Mouse (Mus musculus) layer of hippocampus, postnatal 25 days (tissue): ENCODE results near the gene Cdc123. TPM values are rescaled to one million over a fixed set of nuclear protein-coding genes. Genes with fewer than 3 reads are reported as not detected.

Experiments used
- total RNA-seq, 2 experiments: library from RNA; stranded (reverse); gene quantifications; 2 replicates each; pipeline ENCODE4 v1.2.3; 2021

Cdc123 gene
- total RNA-seq, 2 experiments from 2014 or later = 126 to 140 TPM

Other genes starting within 250 kb of the Cdc123 start
- 100 to 1,000 TPM; 146 to 154 TPM for gene Camk1d, start 130.6 kb downstream of the Cdc123 start, total RNA-seq
- 10 to 100 TPM; 22.2 to 22.7 TPM for gene Nudt5, start 145 bp downstream of the Cdc123 start, total RNA-seq
- 1 to 10 TPM in 1 of 2 experiments, under 1 TPM in 1; 0.89 to 2.5 TPM for gene Gm13199, start 17.8 kb upstream of the Cdc123 start, total RNA-seq
- gene Sec61a2, start 50.3 kb upstream of the Cdc123 start, total RNA-seq = 100 to 1,000 TPM in 1 of 2 experiments, 10 to 100 TPM in 1; 76.2 to 103 TPM
- 10 to 100 TPM in 1 of 2 experiments, 1 to 10 TPM in 1; 8.3 to 12.0 TPM for gene Dhtkd1, start 97.6 kb upstream of the Cdc123 start, total RNA-seq
- gene Upf2, start 106.3 kb upstream of the Cdc123 start, total RNA-seq = 10 to 100 TPM; 33.1 to 38.1 TPM